Mouse (Mus musculus) CH12.LX (cell line): ENCODE measurements at regions not wholly inside any gene's neighbourhood (a gene's known extent, or its start where the extent isn't known, plus 50 kb on each side); places are given as distances from the start of the nearest gene placed in this dataset.

Experiments
- DNase-seq: peaks from one replicate; pipeline ENCODE4 v3.0.0-alpha.2; 2013; ENCODE audit errors: extremely low read depth
- H3K27ac ChIP-seq: 2 replicates; pipeline ENCODE4 v1.5.1; 2012; ENCODE audit warnings: low read depth, mild to moderate bottlenecking, control low read depth, moderate library complexity; ENCODE audit not compliant: insufficient read depth
- H3K27me3 ChIP-seq: replicated peaks from 2 replicates; pipeline ENCODE3; 2012; ENCODE audit warnings: inconsistent platforms
- H3K36me3 ChIP-seq, 2 experiments: replicated peaks in 1 of 2; 2 replicates each; pipeline versions ENCODE3 to v1.6.1; 2012; ENCODE audit warnings: inconsistent platforms in 1 of 2, low read length in 1 of 2, mild to moderate bottlenecking in 1 of 2, mixed read lengths in 1 of 2, moderate library complexity in 1 of 2; ENCODE audit not compliant: control insufficient read depth in 1 of 2, insufficient read depth in 1 of 2
- H3K4me1 ChIP-seq, 2 experiments: 2 replicates each; pipeline ENCODE4 v1.6.1; 2012; ENCODE audit warnings: inconsistent platforms in 1 of 2, moderate library complexity in 1 of 2; ENCODE audit not compliant: insufficient read depth in 2 of 2, control insufficient read depth in 1 of 2
- H3K4me2 ChIP-seq: 2 replicates; pipeline ENCODE4 v1.6.1; 2012; ENCODE audit warnings: low read depth, mild to moderate bottlenecking, control low read depth; ENCODE audit not compliant: poor library complexity, insufficient read depth, severe bottlenecking
- H3K4me3 ChIP-seq, 3 experiments: fragments of 150-350 bp in 1 of 3; sonication (generic) in 1 of 3; replicated peaks in 1 of 3; 2 replicates each; pipeline versions ENCODE3 to v1.5.1; 2011 to 2012; ENCODE audit warnings: low read depth in 2 of 3, low read length in 2 of 3, mild to moderate bottlenecking in 2 of 3, moderate library complexity in 2 of 3, control low read depth in 1 of 3, improper control_type of control experiment in 1 of 3, inconsistent platforms in 1 of 3, mixed read lengths in 1 of 3; ENCODE audit not compliant: poor library complexity in 1 of 3
- H3K79me2 ChIP-seq: replicated peaks from 2 replicates; pipeline ENCODE4 v1.6.1; 2012; ENCODE audit warnings: mild to moderate bottlenecking, moderate library complexity; ENCODE audit not compliant: control insufficient read depth, poor library complexity, insufficient read depth, severe bottlenecking; ENCODE audit errors: extremely low read depth
- H3K9ac ChIP-seq: 2 replicates; pipeline ENCODE4 v1.6.1; 2012; ENCODE audit warnings: low read depth, mild to moderate bottlenecking, control low read depth, moderate library complexity; ENCODE audit not compliant: insufficient read depth
- H3K9me3 ChIP-seq: replicated peaks from 2 replicates; pipeline ENCODE3; 2012; ENCODE audit warnings: low read length, inconsistent platforms, mixed read lengths
- BHLHE40 ChIP-seq: IDR thresholded peaks from 2 replicates; pipeline ENCODE4 v1.6.1; 2011; ENCODE audit warnings: mild to moderate bottlenecking, low read depth, low read length, improper control_type of control experiment
- CHD1 ChIP-seq: IDR thresholded peaks from 2 replicates; pipeline ENCODE4 v1.6.1; 2012; ENCODE audit warnings: low read depth, low read length, improper control_type of control experiment, inconsistent platforms
- CHD2 ChIP-seq: IDR thresholded peaks from 2 replicates; pipeline ENCODE4 v1.6.1; 2011; ENCODE audit warnings: low read length, improper control_type of control experiment
- CTCF ChIP-seq, 2 experiments: IDR thresholded peaks in 1 of 2; conservative IDR thresholded peaks in 1 of 2; 2 replicates each; pipeline ENCODE4 v1.5.1; 2011 to 2012; ENCODE audit warnings: low read depth in 2 of 2, low read length in 2 of 2, improper control_type of control experiment in 1 of 2, inconsistent platforms in 1 of 2, mild to moderate bottlenecking in 1 of 2, moderate library complexity in 1 of 2
- ELF1 ChIP-seq: IDR thresholded peaks from 2 replicates; pipeline ENCODE4 v1.6.1; 2014; ENCODE audit warnings: low read depth, mild to moderate bottlenecking, inconsistent platforms, low read length, improper control_type of control experiment
- EP300 ChIP-seq: IDR thresholded peaks from 2 replicates; pipeline ENCODE4 v1.6.1; 2011; ENCODE audit warnings: low read length, improper control_type of control experiment
- GABPA ChIP-seq: IDR thresholded peaks from 2 replicates; pipeline ENCODE4 v1.6.1; 2012; ENCODE audit warnings: low read depth, low read length, improper control_type of control experiment, inconsistent platforms; ENCODE audit not compliant: insufficient replicate concordance
- HCFC1 ChIP-seq: IDR thresholded peaks from 2 replicates; pipeline ENCODE4 v1.6.1; 2012; ENCODE audit warnings: low read depth, mild to moderate bottlenecking, inconsistent platforms, low read length, improper control_type of control experiment
- IRF4 ChIP-seq: IDR thresholded peaks from 2 replicates; pipeline ENCODE4 v1.6.1; 2014; ENCODE audit warnings: low read depth, mild to moderate bottlenecking, inconsistent platforms, low read length, improper control_type of control experiment
- JUN ChIP-seq: IDR thresholded peaks from 2 replicates; pipeline ENCODE4 v1.6.1; 2011; ENCODE audit warnings: low read depth, mild to moderate bottlenecking, low read length, improper control_type of control experiment, moderate library complexity; ENCODE audit not compliant: insufficient read depth
- JUND ChIP-seq: conservative IDR thresholded peaks from 2 replicates; pipeline ENCODE4 v1.6.1; 2011; ENCODE audit warnings: low read depth, low read length, improper control_type of control experiment
- KAT2A ChIP-seq: IDR thresholded peaks from 2 replicates; pipeline ENCODE4 v1.6.1; 2012; ENCODE audit warnings: low read length, improper control_type of control experiment, inconsistent platforms; ENCODE audit not compliant: insufficient replicate concordance
- MAFK ChIP-seq: IDR thresholded peaks from 2 replicates; pipeline ENCODE4 v1.6.1; 2011; ENCODE audit warnings: low read length, improper control_type of control experiment; ENCODE audit not compliant: insufficient replicate concordance
- MAX ChIP-seq: IDR thresholded peaks from 2 replicates; pipeline ENCODE4 v1.6.1; 2011; ENCODE audit warnings: low read length, improper control_type of control experiment
- MYC ChIP-seq: IDR thresholded peaks from 2 replicates; pipeline ENCODE4 v1.6.1; 2011; ENCODE audit warnings: low read depth, mild to moderate bottlenecking, improper control_type of control experiment, low read length
- NRF1 ChIP-seq: IDR thresholded peaks from 2 replicates; pipeline ENCODE4 v1.6.1; 2014; ENCODE audit warnings: low read depth, mild to moderate bottlenecking, inconsistent platforms, low read length, improper control_type of control experiment, moderate library complexity
- PAX5 ChIP-seq: IDR thresholded peaks from 2 replicates; pipeline ENCODE4 v1.6.1; 2012; ENCODE audit warnings: low read length, inconsistent platforms, mixed read lengths
- POLR2A ChIP-seq: IDR thresholded peaks from 2 replicates; pipeline ENCODE4 v1.6.1; 2011; ENCODE audit warnings: low read depth, mild to moderate bottlenecking, improper control_type of control experiment, low read length
- POLR2AphosphoS2 ChIP-seq: IDR thresholded peaks from 2 replicates; pipeline ENCODE4 v1.6.1; 2011; ENCODE audit warnings: low read depth, low read length, improper control_type of control experiment
- RAD21 ChIP-seq: IDR thresholded peaks from 2 replicates; pipeline ENCODE4 v1.6.1; 2011; ENCODE audit warnings: low read depth, mild to moderate bottlenecking, low read length, improper control_type of control experiment, moderate library complexity
- SIN3A ChIP-seq: IDR thresholded peaks from 2 replicates; pipeline ENCODE4 v1.6.1; 2012; ENCODE audit warnings: low read length, improper control_type of control experiment, inconsistent platforms
- SMC3 ChIP-seq: IDR thresholded peaks from 2 replicates; pipeline ENCODE4 v1.6.1; 2011; ENCODE audit warnings: low read depth, low read length, improper control_type of control experiment
- TBP ChIP-seq: conservative IDR thresholded peaks from 2 replicates; pipeline ENCODE4 v1.6.1; 2011; ENCODE audit warnings: low read depth, low read length, improper control_type of control experiment
- UBTF ChIP-seq: IDR thresholded peaks from 2 replicates; pipeline ENCODE4 v1.6.1; 2012; ENCODE audit warnings: low read depth, mild to moderate bottlenecking, inconsistent platforms, low read length, improper control_type of control experiment, moderate library complexity
- USF1 ChIP-seq: IDR thresholded peaks from 2 replicates; pipeline ENCODE4 v1.6.1; 2014; ENCODE audit warnings: low read depth, mild to moderate bottlenecking, inconsistent platforms, low read length, improper control_type of control experiment
- USF2 ChIP-seq: conservative IDR thresholded peaks from 2 replicates; pipeline ENCODE4 v1.6.1; 2011; ENCODE audit warnings: low read depth, low read length, improper control_type of control experiment
- ZMIZ1 ChIP-seq: IDR thresholded peaks from 2 replicates; pipeline ENCODE4 v1.6.1; 2012; ENCODE audit warnings: low read depth, mild to moderate bottlenecking, inconsistent platforms, low read length, improper control_type of control experiment
- dilution Hi-C: fragments of 300-500 bp; cut with MboI; formaldehyde crosslinking; loops from 2 replicates; pipeline ENCODE4 v1.14.3; 2020; ENCODE audit warnings: low sequenced_read_pairs; ENCODE audit not compliant: extremely low pct_unique_long_range_greater_than_20kb, extremely low pct_ligation_motif_present
- in situ Hi-C: fragments of 300-500 bp; cut with MboI; formaldehyde crosslinking; loops from 3 replicates; pipeline ENCODE4 v1.14.3; 2019; ENCODE audit warnings: low sequenced_read_pairs, low pct_ligation_motif_present, low pct_unique_long_range_greater_than_20kb, mixed read lengths

- Histone ChIP-seq H3K9me3 (no peaks in the 10 kb centered on the region), H3K27ac (no peak overlapping the region), H3K4me2 (no peak overlapping the region), H3K4me3 (no peak overlapping the region), H3K9ac (no peak overlapping the region), H3K36me3 (no peaks in the 10 kb centered on the region), H3K4me1 (peaks cover 0 to 11% of the 10 kb centered on the region in 2 experiments; a peak in 2 of 4 replicates), H3K27me3 (no peaks in the 10 kb centered on the region), H3K79me2 (no peaks in the 10 kb centered on the region)
- DNase-seq = no peak
- dilution Hi-C loops (no loop called here), in situ Hi-C loops (no loop called here)
- TF ChIP-seq UBTF = no peak
- no peak for TF ChIP-seq JUND
- no peak for TF ChIP-seq EP300
- TF ChIP-seq USF2 = no peak
- no peak for TF ChIP-seq CHD2
- TF ChIP-seq POLR2A = no peak
- TF ChIP-seq USF1 = no peak
- TF ChIP-seq HCFC1 = no peak
- TF ChIP-seq TBP = no peak
- TF ChIP-seq NRF1 = no peak
- TF ChIP-seq POLR2AphosphoS2 = no peak
- no peak for TF ChIP-seq GABPA
- TF ChIP-seq MAX = no peak
- no peak for TF ChIP-seq RAD21
- no peak for TF ChIP-seq KAT2A
Measured at GRCm38 (mm10) chr13:42597781-42598180, 82.6 kb upstream of the Phactr1 start.

DNA sequence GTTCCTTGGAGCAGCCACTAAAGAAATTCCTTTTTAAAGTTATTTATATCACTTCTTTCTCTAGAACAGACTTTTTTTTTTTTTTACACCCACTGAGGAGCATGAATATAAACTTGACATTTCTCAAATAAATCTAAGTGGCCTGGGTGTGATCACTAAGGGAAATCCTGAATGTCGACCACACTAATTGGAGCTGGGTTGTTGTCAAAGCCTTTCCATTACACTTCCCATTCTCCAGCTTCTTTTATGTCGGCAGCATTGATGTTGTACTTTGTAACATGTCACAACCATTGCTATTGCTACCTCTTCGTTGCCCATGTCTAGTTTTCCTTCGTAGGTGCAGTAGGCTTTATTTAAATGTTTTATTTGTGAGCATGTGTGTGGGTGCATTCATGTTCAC, 77.1 kb upstream of the Phactr1 start:
- no peaks in the 10 kb centered on the region for H3K79me2 ChIP-seq
- in situ Hi-C loops (loop anchor here (25.0 kb wide), 1 partner anchor 184 kb away; no protein-coding TSS in a partner anchor), dilution Hi-C loops (no loop called here)
- DNase-seq = no peak
- H3K27ac ChIP-seq = no peak overlapping the region
- no peaks in the 10 kb centered on the region for H3K27me3 ChIP-seq
- TF ChIP-seq MAFK (no peak), PAX5 (no peak), CTCF (conservative IDR thresholded peaks at IDR 0.05 in 1 of 2, IDR thresholded peaks at IDR 0.05 in 1 of 2; ENCODE audit: low read depth in 2 of 2, low read length in 2 of 2) (no peak), SMC3 (no peak), IRF4 (no peak), NRF1 (no peak), SIN3A (no peak), MYC (no peak), CHD1 (no peak), BHLHE40 (no peak), JUN (no peak), ZMIZ1 (no peak), ELF1 (no peak)
- H3K4me3 ChIP-seq = no peak overlapping the region
- peaks cover 0 to 11% of the 10 kb centered on the region in 2 experiments; a peak in 2 of 4 replicates for H3K4me1 ChIP-seq
- no peak overlapping the region for H3K4me2 ChIP-seq
- no peak overlapping the region for H3K9ac ChIP-seq
- H3K36me3 ChIP-seq = no peaks in the 10 kb centered on the region
- H3K9me3 ChIP-seq = no peaks in the 10 kb centered on the region
